ENCODE assay signal across 8 mouse cellular contexts in genomic region chr19:26749427-26750137, GRCm38 (mm10).
A peak's percentile ranks its signal among the peaks of the same experiment; 100 is the strongest.
DNase-seq lines count a peak whose midpoint lies in the region; ATAC-seq and TF ChIP-seq lines count a peak whose summit lies in the region.

No protein-coding gene starts in this region.

- H3K36me3 ChIP-seq in heart, embryonic 13.5 days, result peaks cover 8% of the 10 kb centered on the region; the same call in 1 of the 2 replicates
- H3K36me3 ChIP-seq in limb, embryonic 11.5 days (ENCODE audit: control insufficient read depth, insufficient read depth, low read length), result no peaks in the 10 kb centered on the region

- H3K9me3 ChIP-seq in heart, embryonic 13.5 days, result no peaks in the 10 kb centered on the region
- H3K9me3 ChIP-seq in limb, embryonic 11.5 days (ENCODE audit: control insufficient read depth, low read length), result no peaks in the 10 kb centered on the region

- peak overlapping the region; percentile 84 for H3K4me2 ChIP-seq in heart, embryonic 13.5 days
- peak overlapping the region; percentile 51; the same call in 1 of the 2 replicates for H3K4me2 ChIP-seq in limb, embryonic 11.5 days (ENCODE audit: low read depth, severe bottlenecking)

- peak overlapping the region; percentile 97 for H3K27ac ChIP-seq in heart, embryonic 13.5 days (replicated peaks)
- H3K27ac ChIP-seq in limb, embryonic 11.5 days (replicated peaks; ENCODE audit: low read depth, low read length), result peak overlapping the region; percentile 61; the same call in 1 of the 2 replicates
- H3K27ac ChIP-seq in olfactory bulb, adult 2 months (ENCODE audit: insufficient read depth, low read depth, low read length), result peak overlapping the region; percentile 33

- 20% methylated on average over 11 of the region's 11 CpGs for WGBS in heart, embryonic 13.5 days
- 35% methylated on average over 11 of the region's 11 CpGs for WGBS in limb, embryonic 11.5 days
- 32% methylated on average over 11 of the region's 11 CpGs for WGBS in olfactory bulb, adult 2 months

- H3K9ac ChIP-seq in heart, embryonic 13.5 days, result peak overlapping the region; percentile 80
- H3K9ac ChIP-seq in limb, embryonic 11.5 days (ENCODE audit: low read length), result no peak overlapping the region

- no peak for TF ChIP-seq POLR2A in olfactory bulb, adult 2 months (IDR thresholded peaks at IDR 0.05; ENCODE audit: insufficient read depth, low read depth, low read length)

- peak overlapping the region; percentile 61 for H3K4me3 ChIP-seq in heart, embryonic 13.5 days
- H3K4me3 ChIP-seq in limb, embryonic 11.5 days (ENCODE audit: low read depth, low read length), result no peak overlapping the region; the same call in 1 of the 2 replicates
- no peak overlapping the region for H3K4me3 ChIP-seq in olfactory bulb, adult 2 months (ENCODE audit: insufficient read depth, low read depth, low read length)

- ATAC-seq in heart, embryonic 13.5 days (ENCODE audit: extremely low read depth, insufficient number of reproducible peaks, low FRiP score, low TSS enrichment), result no peak
- no peak for ATAC-seq in limb, embryonic 11.5 days (ENCODE audit: insufficient number of reproducible peaks, low FRiP score, low TSS enrichment, low read depth)

- peak; percentile 57 for DNase-seq in kidney, adult 18-20 months
- no peak for DNase-seq in kidney, postnatal 10 days
- peak; percentile 45 for DNase-seq in cerebellum, adult 8-10 months
- DNase-seq in limb, embryonic 11.5 days (ENCODE audit: low spot score), result peak; percentile 37
- no peak for DNase-seq in thymus, postnatal 10 days (ENCODE audit: low spot score in 2 of 2)
- DNase-seq in spleen, postnatal 14 days (ENCODE audit: low spot score in 2 of 2), result no peak

- no peak for TF ChIP-seq CTCF in olfactory bulb, adult 2 months (IDR thresholded peaks at IDR 0.05; ENCODE audit: insufficient read depth, low read depth, low read length)

- peaks cover 31% of the 10 kb centered on the region for H3K4me1 ChIP-seq in heart, embryonic 13.5 days
- peaks cover 22% of the 10 kb centered on the region for H3K4me1 ChIP-seq in limb, embryonic 11.5 days (ENCODE audit: control insufficient read depth, insufficient read depth, low read length)
- 0 out of 2 replicates have a peak, but pooled peaks cover 3% of the 10 kb centered on the region for H3K4me1 ChIP-seq in olfactory bulb, adult 2 months (ENCODE audit: control insufficient read depth, insufficient read depth, low read length)

- no peaks in the 10 kb centered on the region for H3K27me3 ChIP-seq in heart, embryonic 13.5 days (replicated peaks)
- H3K27me3 ChIP-seq in limb, embryonic 11.5 days (ENCODE audit: control insufficient read depth, insufficient read depth, low read length), result no peaks in the 10 kb centered on the region

Comparison
In these comparisons a context has a peak if more than half of its experiments do, and no peak if none do; other contexts are left out.
1. DNase-seq: peak in kidney, adult 18-20 months (single experiment), cerebellum, adult 8-10 months (single experiment) and limb, embryonic 11.5 days (single experiment); none in kidney, postnatal 10 days (single experiment), thymus, postnatal 10 days (0 of 2) and spleen, postnatal 14 days (0 of 2).
2. H3K27ac ChIP-seq: peak in every context shown above with its lines; median percentile 97 in heart, embryonic 13.5 days; 61 in limb, embryonic 11.5 days; 33 in olfactory bulb, adult 2 months.